Mouse (Mus musculus) spleen, adult 2 months (tissue): Measurements from ENCODE around the gene Serpinb9.

Experiments
- CTCF ChIP-seq: fragments of 200-500 bp; IDR thresholded peaks from 2 replicates; pipeline ENCODE4 v1.5.1; 2011; ENCODE audit warnings: mild to moderate bottlenecking, inconsistent platforms; ENCODE audit not compliant: insufficient read depth, insufficient read length, insufficient replicate concordance; ENCODE audit errors: extremely low read depth
- POLR2A ChIP-seq: fragments of 200-500 bp; IDR thresholded peaks from 2 replicates; pipeline ENCODE4 v1.6.1; 2011; ENCODE audit warnings: low read depth, low read length, inconsistent platforms

- TF ChIP-seq CTCF (no peak), POLR2A (no peak)
Measured at GRCm38 (mm10) chr13:32986256-32986655, 16.8 kb upstream of the Serpinb9 start.
